Mouse (Mus musculus) limb, embryonic 11.5 days (tissue): ENCODE data around the gene Gnmt. TPM values are rescaled to one million over a fixed set of nuclear protein-coding genes. Genes with fewer than 3 reads are reported as not detected.

Source experiments
- ATAC-seq: fragments of 200-750 bp; cut with Nextera tagmentation; 2 replicates; pipeline ENCODE4 v1.8.0; 2017; ENCODE audit warnings: low read depth; ENCODE audit not compliant: insufficient number of reproducible peaks, low FRiP score, low TSS enrichment
- DNase-seq: peaks from one replicate; pipeline ENCODE4 v3.0.0-alpha.2; 2015; ENCODE audit warnings: low spot score
- H3K27ac ChIP-seq: fragments of 300-500 bp; sonication (generic); replicated peaks from 2 replicates; pipeline ENCODE4 v1.5.1; 2014; ENCODE audit warnings: low read depth, mild to moderate bottlenecking, low read length
- H3K27me3 ChIP-seq: fragments of 300-500 bp; sonication (generic); 2 replicates; pipeline ENCODE4 v1.6.1; 2014; ENCODE audit warnings: mild to moderate bottlenecking, low read length, mixed read lengths; ENCODE audit not compliant: control insufficient read depth, insufficient read depth
- H3K36me3 ChIP-seq: fragments of 300-500 bp; sonication (generic); 2 replicates; pipeline ENCODE4 v1.6.1; 2014; ENCODE audit warnings: mild to moderate bottlenecking, low read length, moderate library complexity, mixed read lengths; ENCODE audit not compliant: control insufficient read depth, insufficient read depth
- H3K4me1 ChIP-seq: fragments of 300-500 bp; sonication (generic); 2 replicates; pipeline ENCODE4 v1.6.1; 2014; ENCODE audit warnings: low read length, mixed read lengths; ENCODE audit not compliant: control insufficient read depth, insufficient read depth
- H3K4me2 ChIP-seq: fragments of 300-500 bp; sonication (generic); 2 replicates; pipeline ENCODE4 v1.6.1; 2014; ENCODE audit warnings: low read depth, mild to moderate bottlenecking, moderate library complexity; ENCODE audit not compliant: severe bottlenecking
- H3K4me3 ChIP-seq: fragments of 300-500 bp; sonication (generic); 2 replicates; pipeline ENCODE4 v1.5.1; 2014; ENCODE audit warnings: low read depth, low read length
- H3K9ac ChIP-seq: fragments of 300-500 bp; sonication (generic); 2 replicates; pipeline ENCODE4 v1.6.1; 2014; ENCODE audit warnings: mild to moderate bottlenecking, low read length
- H3K9me3 ChIP-seq: fragments of 300-500 bp; sonication (generic); 2 replicates; pipeline ENCODE4 v1.6.1; 2016; ENCODE audit warnings: low read length; ENCODE audit not compliant: control insufficient read depth
- WGBS: fragments of 180-500 bp; shearing (Covaris S2); extraction: QIAGEN DNeasy Blood & Tissue Kit; methylation state at CpG from one replicate; pipeline ENCODE4 v1.1.7; 2014; 5-methylcytosine and 5-hydroxymethylcytosine counted together
- polyA plus RNA-seq: library from polyadenylated mRNA; unstranded; fragments of >200 nt; fragmentation: Nextera tagmentation; extraction: Ambion mirVana; gene quantifications from 2 replicates; pipeline ENCODE4 v1.2.1, GENCODE M21; 2014

Gene Gnmt
- polyA plus RNA-seq, 1 experiment from 2014 or later: 0.35 TPM

GRCm38 (mm10) chr17:46714756-46715481, 14.0 kb downstream of the Gnmt start:
- H3K9ac ChIP-seq: no peak overlapping the region
- H3K27me3 ChIP-seq: no peaks in the 10 kb centered on the region
- 90% methylated on average over 11 of the region's 11 CpGs for WGBS
- H3K4me2 ChIP-seq: no peak overlapping the region
- no peak for DNase-seq
- peaks cover 8% of the 10 kb centered on the region; the same call in 1 of the 2 replicates for H3K4me1 ChIP-seq
- H3K4me3 ChIP-seq: no peak overlapping the region
- no peaks in the 10 kb centered on the region for H3K9me3 ChIP-seq
- ATAC-seq: no peak
- H3K36me3 ChIP-seq: peaks cover 11% of the 10 kb centered on the region
- H3K27ac ChIP-seq: no peak overlapping the region

GRCm38 (mm10) chr17:46713849-46714248, 15.1 kb downstream of the Gnmt start:
- DNase-seq (no peak), ATAC-seq (no peak)
- Histone ChIP-seq H3K4me1 (peaks cover 8% of the 10 kb centered on the region; the same call in 1 of the 2 replicates), H3K9ac (no peak overlapping the region), H3K36me3 (peaks cover 11% of the 10 kb centered on the region), H3K27me3 (no peaks in the 10 kb centered on the region), H3K9me3 (no peaks in the 10 kb centered on the region), H3K27ac (no peak overlapping the region), H3K4me2 (no peak overlapping the region), H3K4me3 (no peak overlapping the region)
- WGBS: 92% methylated on average over 9 of the region's 9 CpGs

DNA sequence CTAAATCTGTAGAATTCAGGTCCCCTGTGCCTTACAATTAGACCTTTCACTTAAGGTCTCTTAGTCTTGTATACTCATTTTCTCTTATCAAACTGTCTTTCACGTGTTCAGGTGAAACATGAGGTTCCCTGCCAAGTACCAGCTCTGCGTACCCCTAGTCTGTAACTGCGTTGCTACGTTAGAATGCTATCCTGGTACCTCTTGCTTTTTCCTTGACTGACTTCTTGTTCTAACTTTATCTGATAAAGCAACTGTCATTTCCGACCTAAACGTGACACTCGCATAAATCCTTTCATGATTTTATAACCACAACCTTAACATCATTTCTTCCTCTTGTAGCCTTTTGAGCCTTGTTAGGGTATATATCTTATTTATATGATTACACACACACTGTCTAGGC, 16.5 kb downstream of the Gnmt start:
- Histone ChIP-seq H3K9ac (peak overlapping the region; percentile 88; the same call in 1 of the 2 replicates), H3K4me3 (peak overlapping the region; percentile 97), H3K4me2 (peak overlapping the region; percentile 99), H3K27ac (no peak overlapping the region), H3K36me3 (peaks cover 11% of the 10 kb centered on the region), H3K9me3 (no peaks in the 10 kb centered on the region), H3K27me3 (no peaks in the 10 kb centered on the region), H3K4me1 (peaks cover 8% of the 10 kb centered on the region; the same call in 1 of the 2 replicates)
- no peak for DNase-seq
- ATAC-seq: no peak
- 75% methylated on average over 7 of the region's 7 CpGs for WGBS

- ATAC-seq (peak; percentile 19; the same call in 1 of the 2 replicates), DNase-seq (no peak)
- Histone ChIP-seq H3K27ac (peak overlapping the region; percentile 21; the same call in 1 of the 2 replicates), H3K4me3 (peak overlapping the region; percentile 97), H3K36me3 (peaks cover 11% of the 10 kb centered on the region), H3K27me3 (no peaks in the 10 kb centered on the region), H3K9ac (peak overlapping the region; percentile 88), H3K4me1 (peaks cover 8% of the 10 kb centered on the region; the same call in 1 of the 2 replicates), H3K4me2 (peak overlapping the region; percentile 99), H3K9me3 (no peaks in the 10 kb centered on the region)
- under 1% methylated on average over 60 of the region's 76 CpGs for WGBS
Observed at GRCm38 (mm10) chr17:46711612-46712271, 17.2 kb downstream of the Gnmt start.

DNA sequence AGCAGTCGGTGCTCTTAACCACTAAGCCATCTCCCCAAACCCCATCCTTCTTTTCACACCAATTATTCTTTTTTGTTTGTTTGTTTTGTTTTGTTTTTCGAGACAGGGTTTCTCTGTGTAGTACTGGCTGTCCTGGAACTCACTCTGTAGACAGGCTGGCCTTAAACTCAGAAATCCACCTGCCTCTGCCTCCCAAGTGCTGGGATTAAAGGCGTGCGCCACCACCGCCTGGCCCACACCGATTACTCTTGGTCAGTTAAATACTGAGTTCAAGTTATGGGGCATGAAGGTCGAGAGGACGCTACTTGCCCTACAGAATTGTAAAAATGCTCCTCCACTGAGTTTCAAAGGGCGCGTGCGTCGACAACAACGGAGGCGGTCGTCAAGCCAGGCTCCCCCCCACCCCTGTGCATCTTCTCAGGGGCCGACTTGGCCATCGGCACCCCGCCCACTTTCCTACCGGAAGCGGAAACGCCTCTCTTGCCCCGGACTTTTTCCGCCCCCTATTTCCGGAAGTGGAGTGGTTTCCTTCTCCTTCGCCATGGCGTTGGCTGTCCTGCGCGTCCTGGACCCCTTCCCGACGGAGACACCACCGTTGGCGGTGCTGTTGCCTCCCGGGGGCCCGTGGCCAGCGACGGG, 17.9 kb downstream of the Gnmt start, which contains the start of gene Pex6:
TSS of gene Pex6 (plus strand) at position 505 of the 639 bp plus-strand sequence.
- ATAC-seq: peak; percentile 87
- peak within 1 kb of the TSS; percentile 97 for H3K4me3 ChIP-seq
- H3K4me2 ChIP-seq: peak within 1 kb of the TSS; percentile 99
- H3K9me3 ChIP-seq: no peaks in the 10 kb centered on the region
- peak within 1 kb of the TSS; percentile 88 for H3K9ac ChIP-seq
- H3K27me3 ChIP-seq: no peaks in the 10 kb centered on the region
- DNase-seq: peak; percentile 95
- H3K27ac ChIP-seq: peak within 1 kb of the TSS; percentile 21; the same call in 1 of the 2 replicates
- H3K4me1 ChIP-seq: peaks cover 8% of the 10 kb centered on the region; the same call in 1 of the 2 replicates
- WGBS: 8% methylated on average over 36 of the region's 36 CpGs
- peaks cover 11% of the 10 kb centered on the region for H3K36me3 ChIP-seq

- Histone ChIP-seq H3K36me3 (no peaks in the 10 kb centered on the region), H3K27me3 (no peaks in the 10 kb centered on the region), H3K27ac (no peak overlapping the region), H3K9ac (no peak overlapping the region), H3K4me1 (peaks cover 15% of the 10 kb centered on the region), H3K9me3 (no peaks in the 10 kb centered on the region), H3K4me3 (no peak overlapping the region), H3K4me2 (no peak overlapping the region)
- no peak for DNase-seq
- no peak for ATAC-seq
- WGBS: 94% methylated on average over 14 of the region's 14 CpGs
Observed at GRCm38 (mm10) chr17:46706375-46707089, 22.4 kb downstream of the Gnmt start.

DNA sequence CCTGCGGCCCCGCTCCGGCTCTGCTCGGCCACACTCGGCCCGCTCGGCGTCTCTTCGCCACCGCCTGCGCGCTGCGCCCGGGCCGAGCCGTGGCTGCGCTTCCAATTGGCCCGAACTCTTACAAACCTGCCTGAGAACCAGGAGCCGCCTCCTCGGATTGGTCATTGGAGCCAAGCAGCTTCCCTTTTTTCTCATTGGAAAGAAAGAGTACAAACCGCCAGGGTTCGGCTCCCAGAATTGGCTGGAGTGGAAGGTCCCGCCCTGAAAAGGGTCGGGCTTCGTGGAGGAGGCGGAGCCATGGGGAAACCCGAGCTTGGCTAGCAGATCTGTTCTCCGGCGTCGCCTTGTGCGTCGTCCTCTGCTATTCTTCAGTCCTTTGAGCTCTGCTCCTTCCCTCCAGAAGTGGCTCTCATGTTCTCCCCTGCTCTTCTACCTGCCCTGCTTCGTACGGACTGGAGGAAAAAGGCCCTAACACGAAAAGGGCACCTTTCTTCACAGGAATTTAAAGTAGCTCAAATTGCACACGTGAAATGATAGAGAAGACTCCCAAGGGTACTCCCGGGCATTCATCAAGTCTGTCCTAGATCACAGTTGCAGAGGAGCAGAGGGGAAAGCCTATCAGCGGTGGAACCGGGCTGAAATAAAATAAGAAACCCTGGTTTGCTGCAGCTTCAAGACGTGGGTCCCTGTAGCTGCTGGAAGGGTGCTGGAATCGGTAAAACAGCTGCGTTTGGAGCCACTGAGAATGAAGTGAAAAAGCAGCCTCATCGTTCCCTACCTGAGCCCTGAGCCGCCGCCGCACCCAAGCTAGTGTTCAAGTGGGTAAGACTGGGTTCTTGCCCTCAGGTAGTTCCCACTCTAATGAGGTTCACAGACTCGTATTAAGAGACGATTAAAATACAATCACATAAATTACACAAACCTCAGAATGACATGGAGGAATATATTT, 23.8 kb downstream of the Gnmt start, which contains the start of gene Ppp2r5d:
TSS of gene Ppp2r5d (minus strand) at position 225 of the 949 bp plus-strand sequence.
- H3K9me3 ChIP-seq: no peaks in the 10 kb centered on the region
- H3K9ac ChIP-seq: peak within 1 kb of the TSS; percentile 85
- H3K27me3 ChIP-seq: no peaks in the 10 kb centered on the region
- peak within 1 kb of the TSS; percentile 77 for H3K27ac ChIP-seq
- peaks cover 15% of the 10 kb centered on the region for H3K4me1 ChIP-seq
- peak within 1 kb of the TSS; percentile 72 for H3K4me2 ChIP-seq
- peak; percentile 95 for ATAC-seq
- under 1% methylated on average over 48 of the region's 48 CpGs for WGBS
- DNase-seq: peak; percentile 97
- H3K36me3 ChIP-seq: 0 out of 2 replicates have a peak, but pooled peaks cover 2% of the 10 kb centered on the region
- H3K4me3 ChIP-seq: peak within 1 kb of the TSS; percentile 91
